Mouse (Mus musculus) hindbrain, postnatal 0 days (tissue): ENCODE measurements around the gene Klhl20. TPM values are rescaled to one million over a fixed set of nuclear protein-coding genes. Genes with fewer than 3 reads are reported as not detected.
"Not testable (repeated sequence)": the region's sequence is repeated elsewhere in the genome, so short reads cannot be mapped to it uniquely, and the experiment has no call there.

Source experiments
- ATAC-seq: fragments of 200-750 bp; cut with Nextera tagmentation; 2 replicates; pipeline ENCODE4 v1.8.0; 2017; ENCODE audit warnings: mild to moderate bottlenecking, moderate TSS enrichment, moderate library complexity
- DNase-seq: peaks from one replicate; pipeline ENCODE4 v3.0.0-alpha.2; 2015; ENCODE audit warnings: low spot score
- H3K27ac ChIP-seq: fragments of 300-500 bp; sonication (generic); 2 replicates; pipeline ENCODE4 v1.5.1; 2014; ENCODE audit warnings: mild to moderate bottlenecking
- H3K27me3 ChIP-seq: fragments of 300-500 bp; sonication (generic); 2 replicates; pipeline ENCODE4 v1.6.1; 2014; ENCODE audit warnings: low read length, mixed read lengths; ENCODE audit not compliant: insufficient read depth
- H3K36me3 ChIP-seq: fragments of 300-500 bp; sonication (generic); 2 replicates; pipeline ENCODE4 v1.6.1; 2014; ENCODE audit warnings: low read length, mixed read lengths; ENCODE audit not compliant: insufficient read depth
- H3K4me1 ChIP-seq: fragments of 300-500 bp; sonication (generic); 2 replicates; pipeline ENCODE4 v1.6.1; 2014; ENCODE audit warnings: antibody characterized with exemption, low read length, mixed read lengths; ENCODE audit not compliant: insufficient read depth
- H3K4me2 ChIP-seq: fragments of 300-500 bp; sonication (generic); 2 replicates; pipeline ENCODE4 v1.6.1; 2014; ENCODE audit warnings: low read depth, mild to moderate bottlenecking, low read length, moderate library complexity, mixed read lengths
- H3K4me3 ChIP-seq: fragments of 300-500 bp; sonication (generic); 2 replicates; pipeline ENCODE4 v1.5.1; 2014; ENCODE audit warnings: low read length
- H3K9ac ChIP-seq: fragments of 300-500 bp; sonication (generic); replicated peaks from 2 replicates; pipeline ENCODE4 v1.6.1; 2014; ENCODE audit warnings: mild to moderate bottlenecking, low read length, moderate library complexity, mixed read lengths
- H3K9me3 ChIP-seq: fragments of 300-500 bp; sonication (generic); 2 replicates; pipeline ENCODE4 v1.6.1; 2016; ENCODE audit warnings: low read length, mixed read lengths
- CTCF ChIP-seq: IDR thresholded peaks from 2 replicates; pipeline ENCODE4 v1.5.1; 2016; ENCODE audit warnings: antibody characterized with exemption, control low read depth, low read depth
- WGBS: fragments of 180-500 bp; shearing (Covaris S2); extraction: QIAGEN DNeasy Blood & Tissue Kit; methylation state at CpG from one replicate; pipeline ENCODE4 v1.1.7; 2014; 5-methylcytosine and 5-hydroxymethylcytosine counted together
- polyA plus RNA-seq: library from polyadenylated mRNA; unstranded; fragments of >200 nt; fragmentation: Nextera tagmentation; extraction: Ambion mirVana; gene quantifications from 2 replicates; pipeline ENCODE4 v1.2.1, GENCODE M21; 2015
- total RNA-seq: library from RNA; depleted of rRNA; stranded (reverse); fragments of >200 nt; gene quantifications from 2 replicates; pipeline ENCODE4 v1.2.3, GENCODE M21; 2014

Gene Klhl20
- total and polyA plus RNA-seq, 2 experiments from 2014 or later: 15.0 to 15.1 TPM

DNA sequence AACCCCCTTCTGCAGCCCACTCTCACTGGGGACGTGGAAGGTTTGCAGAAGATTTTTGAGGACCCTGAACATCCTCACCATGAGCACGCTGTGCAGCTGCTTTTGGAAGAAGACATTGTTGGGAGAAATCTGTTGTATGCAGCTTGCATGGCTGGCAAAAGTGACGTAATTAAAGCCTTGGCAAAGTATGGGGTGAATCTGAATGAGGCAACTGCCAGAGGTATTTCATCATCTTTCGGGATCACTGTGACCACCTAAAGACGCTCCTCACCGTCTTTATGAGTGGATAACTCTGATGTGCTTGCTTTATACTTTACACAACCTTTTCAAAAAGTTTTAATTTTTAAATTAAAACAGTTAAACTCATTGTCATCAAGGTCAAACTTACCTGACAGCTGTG, 19.8 kb upstream of the Klhl20 start:
- Histone ChIP-seq H3K36me3 (no peaks in the 10 kb centered on the region), H3K9me3 (no peaks in the 10 kb centered on the region), H3K27me3 (no peaks in the 10 kb centered on the region), H3K9ac (no peak overlapping the region), H3K4me3 (no peak overlapping the region), H3K4me1 (no peaks in the 10 kb centered on the region), H3K4me2 (no peak overlapping the region), H3K27ac (no peak overlapping the region)
- no peak for TF ChIP-seq CTCF
- no peak for DNase-seq
- no peak for ATAC-seq
- WGBS: 70% methylated on average over 6 of the region's 6 CpGs

DNA sequence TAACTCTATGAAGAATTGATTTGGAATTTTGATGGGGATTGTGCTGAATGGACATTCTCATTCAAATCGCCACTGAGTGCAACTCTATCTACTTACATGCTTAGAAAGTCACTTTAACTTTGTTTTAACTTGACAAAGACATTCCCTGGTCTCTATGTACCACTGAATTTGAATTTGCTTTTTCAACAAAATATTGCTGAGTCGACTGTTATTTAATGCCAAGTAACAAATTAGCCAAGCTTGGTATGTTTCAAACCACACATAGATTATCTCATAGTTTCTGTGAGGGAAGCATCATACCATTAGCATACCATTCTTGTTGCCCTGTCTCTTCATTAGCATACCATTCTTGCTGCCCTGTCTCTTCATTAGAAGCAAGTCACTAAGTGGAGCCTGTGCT, 16.6 kb upstream of the Klhl20 start:
- DNase-seq: no peak
- no peaks in the 10 kb centered on the region for H3K27me3 ChIP-seq
- WGBS: 82% methylated on average over 2 of the region's 2 CpGs
- no peaks in the 10 kb centered on the region for H3K36me3 ChIP-seq
- ATAC-seq: no peak
- TF ChIP-seq CTCF: no peak
- H3K4me1 ChIP-seq: no peaks in the 10 kb centered on the region
- H3K4me3 ChIP-seq: no peak overlapping the region
- H3K4me2 ChIP-seq: no peak overlapping the region
- no peaks in the 10 kb centered on the region for H3K9me3 ChIP-seq
- H3K27ac ChIP-seq: no peak overlapping the region
- no peak overlapping the region for H3K9ac ChIP-seq

DNA sequence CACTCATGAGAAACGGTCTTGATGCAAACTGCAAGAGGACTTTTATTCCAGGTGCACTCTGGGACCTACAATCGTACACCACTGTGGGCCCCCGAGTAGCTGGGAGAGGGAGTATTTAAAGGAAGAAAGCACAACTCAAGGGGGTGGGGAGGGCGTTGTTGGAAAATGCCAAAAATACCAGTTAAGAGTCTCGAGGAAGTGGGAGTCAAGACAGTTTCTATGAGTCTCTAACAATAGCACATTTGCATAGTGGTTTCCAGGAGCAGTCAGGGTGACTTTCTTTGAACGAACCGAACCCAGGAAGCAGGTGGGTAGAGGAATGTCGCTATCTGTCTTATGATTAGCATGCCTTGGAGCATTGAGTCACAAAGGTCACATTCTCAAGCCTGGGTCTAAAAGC, 14.3 kb upstream of the Klhl20 start:
- H3K4me2 ChIP-seq, ATAC-seq, H3K9ac ChIP-seq, H3K27ac ChIP-seq, H3K4me1 ChIP-seq, H3K9me3 ChIP-seq, H3K27me3 ChIP-seq, H3K36me3 ChIP-seq, DNase-seq, H3K4me3 ChIP-seq: not testable (repeated sequence)
- WGBS: 87% methylated on average over 8 of the region's 8 CpGs

DNA sequence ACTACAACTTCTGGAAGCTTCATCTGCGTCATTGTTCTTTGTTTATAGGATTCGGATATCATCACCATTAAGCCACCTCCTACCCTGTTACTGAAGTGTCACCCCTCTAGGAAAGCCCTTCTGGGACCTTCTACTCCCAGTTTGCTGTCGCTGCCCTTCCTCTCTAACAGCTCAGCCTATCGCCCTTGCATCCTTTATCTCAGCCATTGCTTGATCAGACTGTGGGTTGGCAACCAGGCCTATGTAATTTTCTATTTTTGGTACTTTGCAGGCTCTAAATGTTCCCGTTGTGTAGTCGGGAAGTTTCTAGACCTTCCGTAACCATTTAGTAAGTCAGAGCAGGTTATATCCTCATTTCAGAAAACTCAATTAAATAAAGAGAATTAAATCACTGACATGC, 11.9 kb upstream of the Klhl20 start:
- Histone ChIP-seq H3K36me3 (no peaks in the 10 kb centered on the region), H3K27ac (peak overlapping the region; percentile 54; the same call in 1 of the 2 replicates), H3K4me3 (peak overlapping the region; percentile 56), H3K4me2 (peak overlapping the region; percentile 73), H3K9me3 (no peaks in the 10 kb centered on the region), H3K9ac (no peak overlapping the region), H3K4me1 (no peaks in the 10 kb centered on the region), H3K27me3 (no peaks in the 10 kb centered on the region)
- TF ChIP-seq CTCF: no peak
- no peak for DNase-seq
- 86% methylated on average over 7 of the region's 7 CpGs for WGBS
- 0 out of 2 replicates have a peak, but pooled peaks have one; percentile 10 for ATAC-seq

DNA sequence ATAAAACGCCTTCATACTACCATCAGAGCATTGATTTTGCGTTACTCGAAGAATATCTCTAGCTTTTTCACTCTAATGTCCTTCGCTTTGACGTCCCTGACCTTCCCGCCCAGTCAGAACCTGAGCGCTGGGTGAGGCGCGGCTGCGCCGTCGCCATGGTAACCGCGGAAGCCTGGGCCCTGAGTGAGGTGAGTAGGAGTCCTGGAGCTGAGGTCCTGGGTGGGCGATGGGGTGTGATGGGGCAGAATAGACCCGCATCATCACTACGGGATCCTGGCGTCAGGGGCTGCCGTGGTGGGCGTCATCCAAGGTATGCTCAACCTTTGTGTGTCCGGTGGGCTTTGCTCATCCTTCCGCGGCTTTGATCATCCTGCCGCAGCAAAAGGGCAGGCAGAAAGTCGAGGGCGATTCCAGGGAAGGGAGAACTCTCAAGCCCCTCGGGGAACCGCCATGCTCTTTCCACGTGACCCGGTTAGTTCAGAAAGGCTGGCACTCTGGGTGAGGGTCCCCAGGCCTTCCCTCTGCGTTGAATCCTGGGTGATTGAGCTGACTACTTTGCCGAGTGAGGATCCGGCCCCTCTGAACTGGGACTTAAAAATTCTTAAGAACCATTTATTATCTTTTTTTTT, 11.3 kb upstream of the Klhl20 start, which contains the start of gene Ankrd45:
Gene Ankrd45, plus strand, starts transcription at position 161 of the 629 bp plus-strand sequence.
- 4% methylated on average over 33 of the region's 33 CpGs for whole genome bisulfite sequencing
- H3K27me3 ChIP-seq: no peaks in the 10 kb centered on the region
- no peaks in the 10 kb centered on the region for H3K9me3 ChIP-seq
- peak within 1 kb of the TSS; percentile 54 for H3K27ac ChIP-seq
- H3K9ac ChIP-seq: peak within 1 kb of the TSS; percentile 65
- peak within 1 kb of the TSS; percentile 73 for H3K4me2 ChIP-seq
- H3K4me1 ChIP-seq: no peaks in the 10 kb centered on the region
- H3K36me3 ChIP-seq: no peaks in the 10 kb centered on the region
- peak within 1 kb of the TSS; percentile 56 for H3K4me3 ChIP-seq
- DNase-seq: peak; percentile 72
- no peak for TF ChIP-seq CTCF
- ATAC-seq: peak; percentile 95

DNA sequence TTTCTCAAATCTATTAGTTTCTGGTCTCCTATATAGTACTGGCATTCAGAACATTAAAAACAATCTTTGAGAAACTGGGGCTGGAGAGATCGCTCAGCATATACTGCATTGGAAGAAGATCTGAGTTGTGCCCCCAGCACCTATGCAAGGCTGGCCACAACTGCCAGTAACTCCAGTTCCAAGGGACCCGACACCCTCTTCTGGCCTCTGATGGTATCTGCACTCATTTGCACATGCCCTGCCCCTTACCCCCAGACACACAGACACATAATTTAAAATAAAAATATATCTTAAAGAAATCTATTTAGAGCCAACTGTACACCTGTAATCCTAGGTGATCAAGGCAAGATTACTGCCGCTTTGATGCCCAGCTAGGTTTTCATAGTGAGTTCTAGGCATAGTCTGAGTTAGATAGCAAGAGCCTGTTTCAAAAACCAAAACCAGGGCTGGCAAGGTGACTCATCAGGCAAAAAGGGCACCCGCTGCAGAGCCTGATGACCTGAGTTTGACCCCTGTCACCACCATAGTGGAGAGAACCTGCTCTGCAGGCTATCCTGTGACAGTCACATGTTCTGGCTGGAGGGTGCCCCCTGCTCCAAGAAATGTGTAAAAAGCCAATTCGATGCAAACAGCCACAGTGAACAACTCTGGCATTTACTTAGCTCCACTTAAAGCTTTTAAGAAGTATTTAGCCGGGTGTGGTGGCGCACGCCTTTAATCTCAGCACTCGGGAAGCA, 8.9 kb upstream of the Klhl20 start:
- Histone ChIP-seq H3K9ac (no peak overlapping the region), H3K9me3 (no peaks in the 10 kb centered on the region), H3K4me2 (no peak overlapping the region), H3K36me3 (no peaks in the 10 kb centered on the region), H3K4me3 (no peak overlapping the region), H3K27me3 (no peaks in the 10 kb centered on the region), H3K4me1 (no peaks in the 10 kb centered on the region), H3K27ac (no peak overlapping the region)
- TF ChIP-seq CTCF: no peak
- ATAC-seq (no peak), DNase-seq (no peak)
- WGBS: 83% methylated on average over 9 of the region's 9 CpGs

DNA sequence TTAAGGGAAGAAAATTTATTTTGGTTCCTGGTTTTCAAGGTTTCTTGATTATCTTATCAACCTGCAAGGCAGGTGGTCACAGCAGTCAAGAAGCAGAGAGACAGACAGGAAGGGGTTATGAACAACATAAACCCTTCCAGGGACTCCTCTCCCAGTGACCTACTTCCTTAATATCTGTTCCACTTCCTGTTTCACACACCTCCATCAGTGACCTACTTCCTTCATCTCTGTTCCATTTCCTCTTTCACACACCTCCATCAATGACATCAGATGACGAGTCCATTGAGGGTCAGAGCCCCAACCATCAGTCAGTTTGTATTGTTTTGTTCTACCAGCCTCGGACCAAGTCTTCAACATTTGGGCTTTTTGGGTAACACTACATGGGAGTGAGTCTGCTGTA, 8.2 kb upstream of the Klhl20 start:
- 86% methylated on average over 2 of the region's 2 CpGs for whole genome bisulfite sequencing
- no peak for ATAC-seq

More for the DNA sequence above, 8.2 kb upstream of the Klhl20 start:
- no peak overlapping the region for H3K4me3 ChIP-seq
- H3K9ac ChIP-seq: no peak overlapping the region
- H3K9me3 ChIP-seq: no peaks in the 10 kb centered on the region
- no peak for DNase-seq
- H3K4me2 ChIP-seq: no peak overlapping the region
- H3K27me3 ChIP-seq: no peaks in the 10 kb centered on the region
- no peaks in the 10 kb centered on the region for H3K4me1 ChIP-seq
- H3K36me3 ChIP-seq: no peaks in the 10 kb centered on the region
- TF ChIP-seq CTCF: no peak
- no peak overlapping the region for H3K27ac ChIP-seq
